Mouse (Mus musculus) limb, embryonic 14.5 days (tissue): Measurements from ENCODE around the gene Pla2g4e. TPM values are rescaled to one million over a fixed set of nuclear protein-coding genes. Genes with fewer than 3 reads are reported as not detected.

Source experiments
- ATAC-seq: fragments of 200-750 bp; cut with Nextera tagmentation; 2 replicates; pipeline ENCODE4 v1.8.0; 2017; ENCODE audit warnings: low read depth, moderate number of reproducible peaks, moderate TSS enrichment; ENCODE audit not compliant: low FRiP score
- DNase-seq: peaks from one replicate; pipeline ENCODE4 v3.0.0-alpha.2; 2015; ENCODE audit warnings: low spot score
- H3K27ac ChIP-seq: fragments of 300-500 bp; sonication (generic); replicated peaks from 2 replicates; pipeline ENCODE4 v1.5.1; 2014; ENCODE audit warnings: low read depth, mild to moderate bottlenecking, low read length, moderate library complexity, mixed read lengths
- H3K27me3 ChIP-seq: fragments of 300-500 bp; sonication (generic); 2 replicates; pipeline ENCODE4 v1.6.1; 2014; ENCODE audit warnings: low read length, mixed read lengths; ENCODE audit not compliant: control insufficient read depth, insufficient read depth
- H3K36me3 ChIP-seq: fragments of 300-500 bp; sonication (generic); 2 replicates; pipeline ENCODE4 v1.6.1; 2014; ENCODE audit warnings: mild to moderate bottlenecking, low read length, moderate library complexity, mixed read lengths; ENCODE audit not compliant: control insufficient read depth, insufficient read depth
- H3K4me1 ChIP-seq: fragments of 300-500 bp; sonication (generic); 2 replicates; pipeline ENCODE4 v1.6.1; 2014; ENCODE audit warnings: antibody characterized with exemption, low read length, mixed read lengths; ENCODE audit not compliant: control insufficient read depth, insufficient read depth
- H3K4me2 ChIP-seq: fragments of 300-500 bp; sonication (generic); replicated peaks from 2 replicates; pipeline ENCODE4 v1.6.1; 2014; ENCODE audit warnings: low read depth, mild to moderate bottlenecking, low read length, moderate library complexity; ENCODE audit not compliant: severe bottlenecking
- H3K4me3 ChIP-seq: fragments of 300-500 bp; sonication (generic); replicated peaks from 2 replicates; pipeline ENCODE4 v1.5.1; 2014; ENCODE audit warnings: low read length
- H3K9ac ChIP-seq: fragments of 300-500 bp; sonication (generic); 2 replicates; pipeline ENCODE4 v1.6.1; 2014; ENCODE audit warnings: mild to moderate bottlenecking, low read depth, low read length, moderate library complexity; ENCODE audit not compliant: severe bottlenecking
- H3K9me3 ChIP-seq: fragments of 300-500 bp; sonication (generic); 2 replicates; pipeline ENCODE4 v1.6.1; 2016; ENCODE audit warnings: low read length; ENCODE audit not compliant: control insufficient read depth
- POLR2A ChIP-seq: fragments of 200-500 bp; IDR thresholded peaks from 2 replicates; pipeline ENCODE4 v1.8.0; 2012; ENCODE audit warnings: inconsistent platforms, mild to moderate bottlenecking, moderate library complexity, borderline replicate concordance; ENCODE audit not compliant: insufficient read depth, insufficient read length; ENCODE audit errors: extremely low read depth
- WGBS: fragments of 180-500 bp; shearing (Covaris S2); extraction: QIAGEN DNeasy Blood & Tissue Kit; methylation state at CpG from one replicate; pipeline ENCODE4 v1.1.7; 2014; 5-methylcytosine and 5-hydroxymethylcytosine counted together
- polyA plus RNA-seq, 2 experiments: library from polyadenylated mRNA; depleted of rRNA in 1 of 2; stranded (reverse) in 1 of 2; unstranded in 1 of 2; fragments of >200 nt; fragmentation: Nextera tagmentation in 1 of 2; extraction: Ambion mirVana in 1 of 2; gene quantifications; 2 replicates each; pipeline versions ENCODE4 v1.2.1 to v1.2.3; 2012 to 2014

Gene Pla2g4e
- polyA plus RNA-seq, 2 experiments = 1.2 to 2.1 TPM

- WGBS = 74% methylated on average over 8 of the region's 8 CpGs
- Histone ChIP-seq H3K4me1 (0 out of 2 replicates have a peak, but pooled peaks cover 4% of the 10 kb centered on the region), H3K27me3 (no peaks in the 10 kb centered on the region), H3K4me2 (no peak overlapping the region), H3K27ac (0 out of 2 replicates have a peak overlapping the region, but pooled peaks have one; percentile 9), H3K36me3 (no peaks in the 10 kb centered on the region), H3K9me3 (no peaks in the 10 kb centered on the region), H3K4me3 (no peak overlapping the region), H3K9ac (no peak overlapping the region)
- DNase-seq (no peak), ATAC-seq (no peak)
- no peak for TF ChIP-seq POLR2A
Observed at GRCm38 (mm10) chr2:120129252-120129908, 115.8 kb downstream of the Pla2g4e start.

DNA sequence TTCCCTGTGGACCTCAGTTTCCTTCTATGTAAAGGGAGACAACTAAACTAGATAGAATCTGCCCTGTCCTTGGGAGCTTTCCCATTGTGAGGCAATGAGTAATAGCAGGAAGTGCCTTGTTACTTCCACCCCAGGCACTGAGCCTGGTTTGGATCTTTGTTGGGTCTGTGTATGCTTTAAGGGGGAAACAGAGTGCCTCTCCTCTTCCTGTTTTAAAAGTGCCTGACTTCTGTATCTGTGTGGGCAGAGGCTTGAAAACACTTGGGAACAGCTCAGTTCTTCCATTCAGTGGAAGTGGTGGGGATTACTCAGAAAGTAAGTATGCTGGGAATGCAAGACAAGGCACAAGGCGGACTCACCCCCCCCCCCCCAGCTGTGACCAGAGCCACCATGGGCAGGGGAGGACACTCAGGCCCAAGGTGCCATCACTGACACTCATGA, 116.5 kb downstream of the Pla2g4e start:
- peak; percentile 37; the same call in 1 of the 2 replicates for ATAC-seq
- Histone ChIP-seq H3K4me1 (0 out of 2 replicates have a peak, but pooled peaks cover 4% of the 10 kb centered on the region), H3K27me3 (no peaks in the 10 kb centered on the region), H3K27ac (0 out of 2 replicates have a peak overlapping the region, but pooled peaks have one; percentile 43), H3K4me3 (no peak overlapping the region), H3K9me3 (no peaks in the 10 kb centered on the region), H3K9ac (no peak overlapping the region), H3K36me3 (no peaks in the 10 kb centered on the region), H3K4me2 (no peak overlapping the region)
- WGBS = 59% methylated on average over 1 of the region's 1 CpGs
- no peak for DNase-seq
- no peak for TF ChIP-seq POLR2A

- Histone ChIP-seq H3K9me3 (no peaks in the 10 kb centered on the region), H3K4me3 (no peak overlapping the region), H3K4me1 (0 out of 2 replicates have a peak, but pooled peaks cover 4% of the 10 kb centered on the region), H3K4me2 (no peak overlapping the region), H3K9ac (no peak overlapping the region), H3K27ac (0 out of 2 replicates have a peak overlapping the region, but pooled peaks have one; percentile 43), H3K36me3 (no peaks in the 10 kb centered on the region), H3K27me3 (no peaks in the 10 kb centered on the region)
- no peak for ATAC-seq
- no peak for TF ChIP-seq POLR2A
- no peak for DNase-seq
Observed at GRCm38 (mm10) chr2:120128011-120128410, 117.1 kb downstream of the Pla2g4e start.

- no peak for TF ChIP-seq POLR2A
Observed at GRCm38 (mm10) chr2:120126901-120127300, 118.2 kb downstream of the Pla2g4e start.

GRCm38 (mm10) chr2:120126408-120126807, 118.7 kb downstream of the Pla2g4e start:
- no peaks in the 10 kb centered on the region for H3K36me3 ChIP-seq
- H3K27ac ChIP-seq = no peak overlapping the region
- WGBS = 82% methylated on average over 4 of the region's 4 CpGs

More at GRCm38 (mm10) chr2:120126901-120127300, 118.2 kb downstream of the Pla2g4e start:
- 83% methylated on average over 1 of the region's 1 CpGs for WGBS
- no peak for DNase-seq
- H3K36me3 ChIP-seq = no peaks in the 10 kb centered on the region
- no peaks in the 10 kb centered on the region for H3K27me3 ChIP-seq
- H3K27ac ChIP-seq = no peak overlapping the region
- H3K4me2 ChIP-seq = no peak overlapping the region
- H3K4me1 ChIP-seq = peaks cover 8% of the 10 kb centered on the region; the same call in 1 of the 2 replicates
- no peak for ATAC-seq
- H3K9ac ChIP-seq = no peak overlapping the region
- H3K4me3 ChIP-seq = no peak overlapping the region
- H3K9me3 ChIP-seq = no peaks in the 10 kb centered on the region

More at GRCm38 (mm10) chr2:120126408-120126807, 118.7 kb downstream of the Pla2g4e start:
- no peaks in the 10 kb centered on the region for H3K9me3 ChIP-seq
- peaks cover 8% of the 10 kb centered on the region; the same call in 1 of the 2 replicates for H3K4me1 ChIP-seq
- no peak for TF ChIP-seq POLR2A
- no peak overlapping the region for H3K4me3 ChIP-seq
- no peak overlapping the region for H3K4me2 ChIP-seq
- no peaks in the 10 kb centered on the region for H3K27me3 ChIP-seq
- ATAC-seq (no peak), DNase-seq (no peak)
- no peak overlapping the region for H3K9ac ChIP-seq
